Mouse (Mus musculus): ENCODE measurements around the gene Rpl14. TPM values are rescaled to one million over a fixed set of nuclear protein-coding genes. Genes with fewer than 3 reads are reported as not detected.

The Rpl14 gene
- polyA plus RNA-seq, 1 experiment from 2014 or later = 782 TPM

DNA sequence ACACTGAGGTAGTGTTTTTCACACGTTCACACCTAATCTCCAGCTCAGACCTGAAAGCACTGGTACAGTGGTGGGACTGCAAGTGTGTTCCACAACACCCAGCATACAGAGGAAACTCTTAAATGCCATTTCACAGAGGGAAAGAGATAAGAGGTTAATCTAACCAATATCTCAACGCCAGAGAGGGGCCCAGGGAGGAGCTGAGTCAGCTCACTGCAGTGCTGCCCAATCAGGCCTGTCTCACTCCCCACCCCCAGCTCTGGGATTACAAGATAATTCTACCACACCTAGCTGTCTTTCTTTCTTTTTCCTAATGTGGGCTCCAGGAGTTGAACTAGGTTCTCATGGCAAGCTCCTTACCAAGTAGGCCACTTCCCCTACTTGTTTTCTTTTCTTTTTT is 2.3 kb upstream of the Rpl14 start:
- no peak overlapping the region for H3K4me2 ChIP-seq (ENCODE audit: low read depth, low read length)
- no peaks in the 10 kb centered on the region for H3K27me3 ChIP-seq (ENCODE audit: control insufficient read depth, insufficient read depth, low read depth, low read length)
- H3K27ac ChIP-seq (ENCODE audit: low read length) = no peak overlapping the region
- H3K4me3 ChIP-seq (ENCODE audit: low read length) = no peak overlapping the region
- H3K9ac ChIP-seq (ENCODE audit: low read length) = no peak overlapping the region
- no peak for ATAC-seq (ENCODE audit: low read depth)
- H3K9me3 ChIP-seq (ENCODE audit: control insufficient read depth, low read length) = no peaks in the 10 kb centered on the region
- H3K36me3 ChIP-seq (ENCODE audit: control insufficient read depth, insufficient read depth, low read length) = peaks cover 7% of the 10 kb centered on the region
- WGBS = 42% methylated on average over 2 of the region's 2 CpGs
- peaks cover 14% of the 10 kb centered on the region for H3K4me1 ChIP-seq (replicated peaks; ENCODE audit: control insufficient read depth, insufficient read depth, low read length)

DNA sequence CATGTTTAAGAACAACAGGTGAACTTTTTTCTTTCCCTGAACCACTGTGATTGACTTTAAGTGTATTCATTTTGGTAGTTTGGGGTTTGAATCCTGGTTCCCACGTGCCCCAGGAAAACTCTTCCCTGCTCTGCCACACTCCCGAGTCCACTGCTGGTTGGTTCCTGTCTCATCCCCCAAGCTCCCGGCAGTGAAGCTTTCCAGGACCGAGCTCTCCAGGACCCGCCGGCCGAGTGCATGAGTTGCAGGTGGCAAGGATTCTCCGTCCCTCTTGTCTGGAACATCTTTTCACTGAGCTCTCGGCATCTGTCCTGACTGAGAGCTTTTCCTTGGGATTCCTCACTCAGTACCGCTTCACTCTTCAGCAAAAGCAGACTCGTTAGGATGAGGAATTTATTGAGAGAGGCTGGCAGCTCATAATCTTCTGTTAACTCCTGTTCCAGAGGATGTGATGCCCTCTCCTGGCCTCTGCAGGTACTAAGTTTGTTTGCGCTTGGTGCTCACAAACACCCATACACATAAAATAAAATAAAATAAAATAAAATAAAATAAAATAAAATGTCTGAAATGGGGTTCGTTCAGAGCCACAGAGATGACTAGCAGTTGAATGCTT is 1.4 kb upstream of the Rpl14 start:
- Histone ChIP-seq H3K4me3 (ENCODE audit: low read length) (no peak overlapping the region), H3K9me3 (ENCODE audit: control insufficient read depth, low read length) (no peaks in the 10 kb centered on the region), H3K36me3 (ENCODE audit: control insufficient read depth, insufficient read depth, low read length) (peaks cover 15% of the 10 kb centered on the region), H3K9ac (ENCODE audit: low read length) (no peak overlapping the region), H3K27me3 (ENCODE audit: control insufficient read depth, insufficient read depth, low read depth, low read length) (no peaks in the 10 kb centered on the region), H3K27ac (ENCODE audit: low read length) (no peak overlapping the region), H3K4me1 (replicated peaks; ENCODE audit: control insufficient read depth, insufficient read depth, low read length) (peaks cover 14% of the 10 kb centered on the region), H3K4me2 (ENCODE audit: low read depth, low read length) (peak overlapping the region; percentile 86; the same call in 1 of the 2 replicates)
- WGBS = 59% methylated on average over 13 of the region's 13 CpGs
- no peak for ATAC-seq (ENCODE audit: low read depth)

DNA sequence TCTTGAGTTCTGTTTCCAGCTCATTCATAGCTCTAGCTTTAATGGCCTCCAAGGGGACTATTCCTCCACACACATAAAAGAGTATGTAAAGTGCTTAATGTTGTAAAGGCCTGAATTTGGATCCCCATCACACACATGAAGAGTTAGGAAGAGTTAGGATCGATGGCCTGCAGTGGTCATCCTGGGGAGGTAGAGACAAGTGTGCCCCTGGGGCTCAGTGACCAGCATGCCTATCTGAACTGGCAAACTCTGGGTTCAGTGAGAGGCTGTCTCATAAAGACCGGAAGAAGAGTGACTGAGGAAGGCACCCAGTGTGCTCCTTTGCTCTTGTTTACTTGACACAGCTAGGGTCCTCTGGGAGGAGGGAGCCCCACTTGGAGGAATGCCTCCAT is 914 bp upstream of the Rpl14 start:
- Histone ChIP-seq H3K27me3 (ENCODE audit: control insufficient read depth, insufficient read depth, low read depth, low read length) (no peaks in the 10 kb centered on the region), H3K9me3 (ENCODE audit: control insufficient read depth, low read length) (no peaks in the 10 kb centered on the region), H3K4me1 (replicated peaks; ENCODE audit: control insufficient read depth, insufficient read depth, low read length) (peaks cover 14% of the 10 kb centered on the region), H3K27ac (ENCODE audit: low read length) (no peak overlapping the region), H3K9ac (ENCODE audit: low read length) (no peak overlapping the region; the same call in 1 of the 2 replicates), H3K4me3 (ENCODE audit: low read length) (peak overlapping the region; percentile 68), H3K4me2 (ENCODE audit: low read depth, low read length) (peak overlapping the region; percentile 86), H3K36me3 (ENCODE audit: control insufficient read depth, insufficient read depth, low read length) (peaks cover 20% of the 10 kb centered on the region)
- ATAC-seq (ENCODE audit: low read depth) = no peak
- 49% methylated on average over 2 of the region's 2 CpGs for WGBS

DNA sequence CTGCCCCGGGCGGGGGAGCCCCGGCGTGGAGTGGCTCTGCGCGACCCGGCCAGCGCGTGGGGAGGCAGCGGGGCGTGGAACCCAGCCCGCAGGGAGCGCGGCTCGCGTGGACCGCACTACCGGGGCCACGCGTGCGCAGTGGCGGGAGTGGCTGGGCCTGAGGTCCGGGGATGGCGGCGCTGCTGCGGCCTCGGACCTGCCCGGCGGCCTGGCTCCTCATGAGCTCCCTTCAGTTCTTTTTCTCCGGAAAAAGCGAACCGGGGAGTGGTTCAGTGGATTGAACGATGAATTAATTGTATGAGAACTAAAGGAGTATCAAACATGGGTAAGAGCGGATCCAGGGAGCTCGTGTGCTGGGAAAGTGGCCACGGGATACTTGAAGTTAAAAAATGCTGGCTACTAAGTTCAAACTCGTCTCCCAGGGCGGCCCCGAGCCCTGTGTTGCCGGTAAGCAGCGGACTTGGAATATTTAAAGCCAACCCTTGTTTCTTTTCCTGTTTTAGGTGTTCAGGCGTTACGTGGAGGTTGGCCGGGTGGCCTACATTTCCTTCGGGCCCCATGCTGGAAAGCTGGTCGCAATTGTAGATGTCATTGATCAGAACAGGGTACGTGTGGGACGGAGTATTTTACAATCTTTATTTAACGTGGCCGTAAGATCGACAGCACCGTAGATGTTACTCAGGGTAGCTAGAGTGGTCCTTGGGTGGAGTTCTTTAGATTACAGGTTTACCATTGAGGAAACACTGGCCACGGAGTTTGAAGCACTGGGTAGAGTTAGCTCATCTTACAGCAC is 545 bp downstream of the Rpl14 start:
- Histone ChIP-seq H3K9me3 (ENCODE audit: control insufficient read depth, low read length) (no peaks in the 10 kb centered on the region), H3K4me3 (ENCODE audit: low read length) (peak overlapping the region; percentile 68), H3K9ac (ENCODE audit: low read length) (peak overlapping the region; percentile 91), H3K27ac (ENCODE audit: low read length) (peak overlapping the region; percentile 75), H3K4me2 (ENCODE audit: low read depth, low read length) (peak overlapping the region; percentile 94), H3K27me3 (ENCODE audit: control insufficient read depth, insufficient read depth, low read depth, low read length) (no peaks in the 10 kb centered on the region), H3K36me3 (ENCODE audit: control insufficient read depth, insufficient read depth, low read length) (peaks cover 27% of the 10 kb centered on the region), H3K4me1 (replicated peaks; ENCODE audit: control insufficient read depth, insufficient read depth, low read length) (peaks cover 14% of the 10 kb centered on the region)
- peak; percentile 80 for ATAC-seq (ENCODE audit: low read depth)
- under 1% methylated on average over 48 of the region's 53 CpGs for WGBS

DNA sequence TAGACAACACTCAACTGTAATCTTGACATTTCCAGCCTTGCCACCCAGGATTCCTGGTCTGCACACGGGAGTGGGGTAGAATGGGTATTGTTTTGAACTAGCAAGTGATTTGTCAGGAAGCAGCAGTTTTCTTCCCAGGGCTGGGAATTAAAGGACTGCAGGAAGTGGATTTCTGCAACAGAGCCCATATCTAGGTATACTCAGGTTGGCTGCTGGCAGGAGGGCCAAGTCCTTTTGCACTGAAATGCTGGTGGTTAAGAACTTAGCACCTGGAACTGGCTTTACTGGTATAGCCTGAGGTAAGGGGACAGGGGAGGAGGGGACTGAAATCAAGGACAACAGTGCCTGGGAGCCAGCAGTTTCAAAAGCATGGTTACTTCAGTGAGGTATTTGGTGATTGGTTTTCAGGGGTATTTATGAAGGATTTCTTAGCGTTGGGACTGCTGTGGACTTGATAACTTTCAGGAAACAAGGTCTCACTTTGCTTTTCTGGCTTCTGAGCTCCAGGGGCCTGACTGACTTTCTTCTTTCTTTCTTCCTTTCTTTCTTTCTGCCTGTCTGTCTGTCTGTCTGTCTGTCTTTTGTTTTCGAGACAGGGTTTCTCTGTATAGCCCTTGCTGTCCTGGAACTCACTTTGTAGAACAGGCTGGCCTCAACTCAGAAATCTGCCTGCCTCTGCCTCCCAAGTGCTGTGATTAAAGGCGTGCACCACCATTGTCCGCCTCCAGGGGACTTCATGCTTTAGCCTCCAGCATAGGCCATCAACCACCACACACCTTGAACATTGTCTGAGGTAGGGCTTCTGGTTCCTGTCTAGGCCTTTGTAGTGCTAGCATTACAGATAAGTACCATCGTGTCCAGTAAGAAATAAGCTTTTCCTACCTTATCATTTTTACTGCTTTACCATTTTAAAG is 4.8 kb downstream of the Rpl14 start:
- no peak overlapping the region for H3K4me2 ChIP-seq (ENCODE audit: low read depth, low read length)
- no peaks in the 10 kb centered on the region for H3K9me3 ChIP-seq (ENCODE audit: control insufficient read depth, low read length)
- peaks cover 13% of the 10 kb centered on the region for H3K4me1 ChIP-seq (replicated peaks; ENCODE audit: control insufficient read depth, insufficient read depth, low read length)
- H3K27ac ChIP-seq (ENCODE audit: low read length) = no peak overlapping the region
- 56% methylated on average over 6 of the region's 6 CpGs for WGBS
- H3K4me3 ChIP-seq (ENCODE audit: low read length) = no peak overlapping the region
- no peak overlapping the region for H3K9ac ChIP-seq (ENCODE audit: low read length)
- no peaks in the 10 kb centered on the region for H3K27me3 ChIP-seq (ENCODE audit: control insufficient read depth, insufficient read depth, low read depth, low read length)
- no peak for ATAC-seq (ENCODE audit: low read depth)
- peaks cover 27% of the 10 kb centered on the region for H3K36me3 ChIP-seq (ENCODE audit: control insufficient read depth, insufficient read depth, low read length)

DNA sequence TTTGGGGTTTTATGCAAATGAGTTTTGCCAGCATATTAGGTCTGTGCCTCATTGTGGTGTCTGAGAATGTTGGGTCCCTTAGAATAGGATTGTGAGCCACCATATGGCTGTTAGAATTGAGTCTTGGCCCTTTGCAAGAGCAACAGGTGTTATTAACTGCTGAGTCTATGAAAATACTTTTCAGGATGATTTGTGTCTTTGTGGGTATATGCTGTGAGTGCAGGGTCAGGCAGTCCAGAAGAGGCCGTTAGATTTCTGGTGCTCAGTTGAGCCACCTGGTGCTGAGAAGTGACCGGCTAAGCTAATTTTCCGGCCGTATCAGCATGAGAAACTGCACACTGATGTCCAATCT is 5.4 kb downstream of the Rpl14 start:
- Histone ChIP-seq H3K9ac (ENCODE audit: low read length) (no peak overlapping the region), H3K9me3 (ENCODE audit: control insufficient read depth, low read length) (no peaks in the 10 kb centered on the region), H3K36me3 (ENCODE audit: control insufficient read depth, insufficient read depth, low read length) (peaks cover 27% of the 10 kb centered on the region), H3K4me2 (ENCODE audit: low read depth, low read length) (peak overlapping the region; percentile 87), H3K4me1 (replicated peaks; ENCODE audit: control insufficient read depth, insufficient read depth, low read length) (peaks cover 13% of the 10 kb centered on the region), H3K4me3 (ENCODE audit: low read length) (peak overlapping the region; percentile 71), H3K27ac (ENCODE audit: low read length) (0 out of 2 replicates have a peak overlapping the region, but pooled peaks have one; percentile 12), H3K27me3 (ENCODE audit: control insufficient read depth, insufficient read depth, low read depth, low read length) (no peaks in the 10 kb centered on the region)
- WGBS = 8% methylated on average over 4 of the region's 4 CpGs
- ATAC-seq (ENCODE audit: low read depth) = 0 out of 2 replicates have a peak, but pooled peaks have one; percentile 2

DNA sequence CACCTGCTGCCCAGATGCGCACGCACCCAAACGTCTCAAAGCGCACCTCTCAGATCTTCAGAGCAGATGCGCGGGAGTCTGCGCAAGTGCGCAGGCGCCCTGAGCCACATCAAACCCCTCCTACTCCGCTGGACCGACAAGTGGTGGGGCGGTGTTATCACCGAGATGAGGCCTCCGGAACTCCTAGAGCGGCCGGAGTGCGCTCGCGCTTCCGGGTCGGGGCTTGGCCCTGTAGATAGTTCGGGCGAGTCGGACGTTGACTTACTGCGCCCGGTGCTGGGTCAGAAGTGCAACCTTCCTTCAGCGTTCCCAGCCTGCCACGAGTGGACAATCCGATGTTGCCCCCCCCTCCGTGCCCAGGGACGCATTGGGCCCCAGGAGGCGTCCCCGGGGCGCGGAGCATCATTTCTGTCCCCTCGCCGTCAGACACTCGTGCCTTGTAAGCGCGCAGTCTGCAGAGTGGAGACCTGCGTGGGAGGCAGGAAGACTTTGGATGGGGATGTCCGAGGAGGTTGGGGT is 5.9 kb downstream of the Rpl14 start:
- peak overlapping the region; percentile 91 for H3K9ac ChIP-seq (ENCODE audit: low read length)
- H3K4me2 ChIP-seq (ENCODE audit: low read depth, low read length) = peak overlapping the region; percentile 87
- no peaks in the 10 kb centered on the region for H3K27me3 ChIP-seq (ENCODE audit: control insufficient read depth, insufficient read depth, low read depth, low read length)
- peak; percentile 93 for ATAC-seq (ENCODE audit: low read depth)
- peaks cover 27% of the 10 kb centered on the region for H3K36me3 ChIP-seq (ENCODE audit: control insufficient read depth, insufficient read depth, low read length)
- H3K27ac ChIP-seq (ENCODE audit: low read length) = peak overlapping the region; percentile 53
- H3K4me3 ChIP-seq (ENCODE audit: low read length) = peak overlapping the region; percentile 71
- peaks cover 14% of the 10 kb centered on the region for H3K4me1 ChIP-seq (replicated peaks; ENCODE audit: control insufficient read depth, insufficient read depth, low read length)
- under 1% methylated on average over 43 of the region's 43 CpGs for WGBS
- H3K9me3 ChIP-seq (ENCODE audit: control insufficient read depth, low read length) = no peaks in the 10 kb centered on the region

DNA sequence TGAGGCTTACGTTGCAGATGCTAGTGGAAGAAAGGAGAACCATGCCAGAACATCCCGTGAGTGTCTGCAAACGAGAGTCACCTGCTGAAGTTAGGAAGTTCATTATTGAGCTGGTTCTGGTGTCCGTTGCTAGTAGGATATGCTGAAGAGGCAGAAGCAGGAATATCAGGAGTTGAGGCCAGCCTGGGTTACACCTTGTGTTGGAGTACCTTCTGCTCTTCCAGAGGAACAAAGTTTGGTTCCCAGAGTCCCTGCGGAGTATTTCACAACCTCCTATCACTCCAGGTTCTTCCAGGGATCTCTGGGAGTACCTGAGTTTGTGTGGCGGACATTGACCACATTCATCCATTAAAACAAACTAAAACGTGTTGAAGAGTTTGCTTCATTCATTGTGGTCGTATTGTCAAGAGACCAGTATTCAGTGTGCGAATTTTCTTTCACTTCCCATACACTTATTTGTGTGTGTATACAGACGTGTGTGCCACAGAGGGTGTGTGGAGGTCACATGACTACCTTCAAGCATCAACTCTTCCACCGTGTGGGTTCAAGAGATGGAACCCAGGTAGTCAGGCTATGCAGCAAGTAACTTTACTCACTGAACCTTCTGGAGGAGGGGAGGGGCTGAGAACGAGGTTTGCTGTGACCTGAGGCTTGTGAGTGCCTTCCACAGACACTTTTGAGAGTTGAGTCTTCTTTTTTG is 6.6 kb downstream of the Rpl14 start:
- Histone ChIP-seq H3K36me3 (ENCODE audit: control insufficient read depth, insufficient read depth, low read length) (peaks cover 24% of the 10 kb centered on the region), H3K9ac (ENCODE audit: low read length) (peak overlapping the region; percentile 91), H3K27me3 (ENCODE audit: control insufficient read depth, insufficient read depth, low read depth, low read length) (no peaks in the 10 kb centered on the region), H3K4me3 (ENCODE audit: low read length) (peak overlapping the region; percentile 71), H3K4me1 (replicated peaks; ENCODE audit: control insufficient read depth, insufficient read depth, low read length) (peaks cover 12% of the 10 kb centered on the region), H3K9me3 (ENCODE audit: control insufficient read depth, low read length) (no peaks in the 10 kb centered on the region), H3K4me2 (ENCODE audit: low read depth, low read length) (peak overlapping the region; percentile 87), H3K27ac (ENCODE audit: low read length) (peak overlapping the region; percentile 53; the same call in 1 of the 2 replicates)
- no peak for ATAC-seq (ENCODE audit: low read depth)
- 39% methylated on average over 12 of the region's 12 CpGs for whole genome bisulfite sequencing

All from lung, embryonic 16.5 days (tissue).